Mouse (Mus musculus): ENCODE results near the gene Atp10a. TPM values are rescaled to one million over a fixed set of nuclear protein-coding genes. Genes with fewer than 3 reads are reported as not detected.

The Atp10a gene
- polyA plus RNA-seq, 2 experiments from 2014 or later = 4.0 to 4.5 TPM

DNA sequence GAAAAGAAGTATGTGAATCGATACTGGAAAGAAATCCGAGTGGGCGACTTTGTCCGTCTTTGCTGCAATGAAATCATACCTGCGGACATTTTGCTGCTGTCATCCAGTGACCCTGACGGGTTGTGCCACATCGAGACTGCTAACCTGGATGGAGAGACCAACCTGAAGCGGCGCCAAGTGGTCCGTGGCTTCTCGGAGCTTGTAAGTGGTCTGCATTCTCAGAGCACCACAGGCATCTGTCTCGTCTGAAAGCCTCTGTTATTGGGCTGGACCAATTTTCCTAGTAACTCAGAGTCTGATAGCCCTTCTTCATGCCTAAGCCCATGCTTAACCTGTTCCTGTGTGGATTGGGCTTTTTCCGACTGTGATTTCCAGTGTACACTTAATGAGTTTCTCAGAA, 84.2 kb downstream of the Atp10a start:
- no peak for ATAC-seq

DNA sequence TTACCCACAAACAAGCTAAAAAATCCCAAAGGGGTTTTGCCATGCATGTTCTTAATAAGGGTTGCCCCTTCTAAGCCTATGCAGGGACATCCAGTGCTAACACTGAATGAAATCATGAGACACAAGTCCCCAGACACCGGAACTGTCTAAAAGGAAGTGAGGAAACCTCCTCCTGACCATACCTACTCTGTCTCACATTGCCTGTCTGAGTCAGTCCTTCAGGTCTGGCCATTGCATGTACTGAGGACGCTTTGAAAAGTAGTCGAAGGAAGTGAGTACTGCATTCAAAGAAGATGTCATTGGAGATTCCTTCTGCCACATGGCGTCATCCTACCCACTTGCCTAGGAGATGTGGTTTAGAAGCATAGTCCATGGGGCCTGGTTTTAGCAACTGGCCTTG, 84.9 kb downstream of the Atp10a start:
- ATAC-seq = peak; percentile 44

- peak; percentile 63 for ATAC-seq
These were observed 86.0 kb downstream of the Atp10a start for GRCm38 (mm10) chr7:58742009-58742408.

DNA sequence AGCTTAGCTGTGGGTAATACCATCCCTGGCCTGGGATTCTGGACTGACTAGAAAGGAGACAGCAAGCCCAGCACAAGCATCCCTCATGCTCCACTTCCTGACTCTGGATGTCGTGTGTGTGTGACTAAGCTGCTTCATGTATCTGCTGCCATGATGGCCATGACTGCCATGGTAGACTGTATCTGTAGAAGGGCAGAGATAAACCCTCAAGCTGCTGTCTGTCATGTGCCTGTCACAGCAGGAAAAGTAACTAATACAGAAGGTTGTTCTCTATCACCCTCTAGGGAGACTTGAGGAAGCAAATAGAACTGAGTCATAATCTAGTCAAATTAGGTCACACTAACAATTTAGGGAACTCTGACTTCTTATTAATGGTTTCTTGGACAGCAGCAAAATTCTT, 86.7 kb downstream of the Atp10a start:
- peak; percentile 11 for ATAC-seq

DNA sequence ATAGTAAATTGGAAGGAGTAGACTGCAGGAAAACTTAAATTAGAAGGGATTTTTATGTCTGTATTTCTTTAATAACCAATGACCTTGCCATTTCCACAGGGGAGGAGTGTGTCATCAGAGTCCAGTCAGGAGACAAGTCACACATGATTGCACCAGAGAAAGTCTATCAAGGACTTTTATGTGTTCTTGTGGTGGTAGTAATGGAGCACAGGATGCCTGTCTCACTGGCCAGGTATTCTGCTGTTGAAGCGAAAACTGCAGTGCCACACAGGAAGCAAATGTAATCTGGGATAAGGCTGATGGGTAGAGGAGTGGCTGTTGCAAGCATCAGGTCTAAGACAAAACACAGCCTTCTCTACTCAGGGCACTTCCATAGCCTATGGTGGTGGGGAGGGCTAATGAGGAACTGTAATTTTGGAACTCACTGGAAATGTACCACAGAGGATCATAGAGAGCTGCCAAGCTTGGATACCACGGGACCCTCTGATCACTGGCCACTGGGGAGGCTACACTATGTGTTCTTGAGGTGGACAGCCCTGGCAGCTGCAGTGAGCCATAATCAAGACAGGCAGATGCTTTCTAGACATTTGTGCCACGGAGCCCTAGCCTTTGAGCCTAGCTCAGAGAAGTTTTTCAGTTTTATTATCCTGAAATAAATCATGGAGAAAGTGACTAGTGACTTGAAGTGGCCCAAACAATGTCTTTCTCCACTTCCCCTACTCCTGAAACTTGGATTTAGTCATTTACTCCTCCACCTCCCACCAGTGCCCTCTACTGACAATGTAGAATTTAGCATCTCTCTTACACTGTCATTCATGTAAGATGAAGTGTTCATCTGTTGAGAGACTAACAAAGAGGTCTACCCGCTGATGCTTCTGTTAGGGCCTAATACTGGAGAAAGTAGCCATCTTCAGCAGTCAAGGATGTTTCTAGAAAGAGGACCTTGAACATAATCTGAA, 87.7 kb downstream of the Atp10a start:
- no peak for ATAC-seq

GRCm38 (mm10) chr7:58746817-58747216, 90.9 kb downstream of the Atp10a start:
- no peak for ATAC-seq

GRCm38 (mm10) chr7:58749904-58750612, 94.1 kb downstream of the Atp10a start:
- peak; percentile 98 for ATAC-seq

DNA sequence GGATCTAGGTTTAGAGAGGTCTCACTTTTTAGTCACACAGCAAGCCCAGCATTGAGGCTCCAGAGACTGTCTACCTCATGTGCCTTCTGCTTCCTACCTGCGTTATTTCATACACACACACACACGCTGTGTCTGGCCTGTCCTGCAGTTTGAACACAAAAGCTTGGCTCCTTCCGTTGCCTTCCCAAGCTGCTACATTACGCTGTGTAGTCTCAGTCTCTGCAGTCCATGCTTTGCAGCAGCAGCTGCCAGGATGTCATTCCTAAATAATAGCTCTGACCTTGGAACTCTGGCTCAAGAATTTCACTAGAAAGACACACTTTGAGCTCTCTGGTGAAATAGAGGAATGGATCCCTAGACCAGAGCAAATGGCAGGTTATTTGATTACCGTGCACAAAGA, 96.1 kb downstream of the Atp10a start:
- no peak for ATAC-seq

- ATAC-seq = no peak
These were observed 98.1 kb downstream of the Atp10a start for GRCm38 (mm10) chr7:58754076-58754475.

DNA sequence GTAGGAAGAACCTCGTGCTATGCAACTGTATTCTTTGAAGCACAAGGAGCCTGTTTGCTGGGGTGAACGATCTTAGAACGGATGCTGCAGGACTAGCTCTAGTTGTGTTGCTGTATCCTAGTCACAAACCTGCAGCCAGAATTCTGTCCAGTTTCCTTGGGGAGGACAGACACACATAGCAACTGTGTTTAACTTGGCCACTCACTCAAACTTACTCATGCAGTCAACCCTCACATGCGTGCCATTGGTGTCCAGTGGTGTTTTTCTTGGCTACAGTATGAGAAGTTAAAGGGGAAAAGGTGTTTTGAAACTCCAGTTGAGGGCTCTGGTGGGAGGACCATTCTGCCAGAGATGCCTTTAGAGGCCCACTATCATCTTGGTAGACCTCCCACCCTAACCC, 98.6 kb downstream of the Atp10a start:
- ATAC-seq = no peak

DNA sequence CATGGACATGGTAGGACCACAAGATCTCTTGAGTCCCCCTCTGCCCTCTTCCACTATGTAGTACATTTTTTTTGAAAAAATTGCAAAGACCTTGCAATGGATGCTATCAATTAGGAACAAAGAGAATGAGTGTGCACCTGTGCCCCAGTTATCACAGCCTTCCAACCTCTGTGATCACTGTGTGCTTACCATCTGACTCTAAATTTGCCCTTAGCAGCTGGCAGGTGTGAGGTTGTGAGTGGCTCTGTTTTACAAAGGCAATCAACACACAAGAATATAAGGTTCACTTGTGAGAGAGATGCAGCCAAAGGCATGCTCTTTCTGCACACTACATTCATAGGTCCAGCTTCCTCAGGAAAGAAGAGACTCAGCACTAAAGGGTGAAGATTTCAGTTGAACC, 99.1 kb downstream of the Atp10a start:
- ATAC-seq = no peak

- ATAC-seq = no peak
These were observed 99.9 kb downstream of the Atp10a start for GRCm38 (mm10) chr7:58755846-58756245.

- ATAC-seq = no peak
These were observed 101.4 kb downstream of the Atp10a start for GRCm38 (mm10) chr7:58757331-58757730.

DNA sequence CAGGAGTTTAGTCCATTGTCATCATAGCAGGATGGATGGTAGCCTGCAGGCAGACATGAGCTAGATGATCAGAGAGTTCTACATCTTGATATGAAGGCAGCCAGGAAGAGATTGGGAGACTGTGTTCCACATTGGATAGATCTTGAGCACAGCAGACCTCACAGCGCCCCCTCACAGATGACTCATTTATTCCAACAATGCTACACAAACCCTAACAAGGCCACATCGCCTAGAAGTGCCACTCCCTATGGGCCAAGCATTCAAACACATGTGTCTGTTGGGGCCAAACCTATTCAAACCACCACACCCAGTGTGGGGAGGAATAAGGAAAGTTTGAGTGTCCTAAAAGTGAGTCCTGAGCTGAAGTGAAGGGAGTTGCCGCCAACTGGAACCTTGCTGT, 102.4 kb downstream of the Atp10a start:
- no peak for ATAC-seq

DNA sequence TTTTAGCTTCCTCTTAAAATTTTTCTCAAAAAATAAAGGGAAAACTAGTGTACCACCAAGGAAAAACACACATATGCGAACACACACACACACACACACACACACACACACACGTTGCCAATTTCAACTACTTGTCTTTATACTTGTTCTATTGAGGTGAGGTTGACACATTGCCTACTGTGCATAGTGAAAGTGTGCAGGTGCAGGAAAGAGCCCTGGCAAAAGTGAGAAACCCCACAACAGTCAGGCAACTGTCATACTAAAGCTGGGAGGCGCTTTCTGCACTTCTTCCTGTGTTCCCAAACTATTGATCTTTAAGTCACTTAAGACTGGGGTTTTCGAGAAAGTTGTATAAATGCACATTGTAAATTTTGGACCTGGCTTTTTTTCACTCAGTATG, 103.3 kb downstream of the Atp10a start:
- peak; percentile 24 for ATAC-seq

DNA sequence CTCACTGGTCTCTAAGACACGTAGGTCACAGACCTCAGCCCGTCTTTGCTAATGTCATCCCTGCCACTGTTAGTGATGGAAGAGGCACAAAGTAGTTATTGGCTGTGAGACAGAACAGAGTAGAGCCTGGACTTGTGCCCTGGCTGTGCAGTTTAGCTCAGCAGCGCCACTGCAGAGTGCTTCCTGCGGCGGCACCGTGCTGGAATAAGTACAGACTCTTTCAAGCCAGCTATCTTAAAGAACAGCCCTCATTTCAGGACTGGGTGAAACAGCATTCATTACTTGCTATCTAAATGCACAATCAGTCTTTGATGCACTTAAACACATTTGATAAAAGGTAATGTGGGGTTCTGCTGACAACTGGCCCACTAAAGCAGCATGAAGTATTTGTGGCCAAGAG, 111.3 kb downstream of the Atp10a start:
- ATAC-seq = no peak

DNA sequence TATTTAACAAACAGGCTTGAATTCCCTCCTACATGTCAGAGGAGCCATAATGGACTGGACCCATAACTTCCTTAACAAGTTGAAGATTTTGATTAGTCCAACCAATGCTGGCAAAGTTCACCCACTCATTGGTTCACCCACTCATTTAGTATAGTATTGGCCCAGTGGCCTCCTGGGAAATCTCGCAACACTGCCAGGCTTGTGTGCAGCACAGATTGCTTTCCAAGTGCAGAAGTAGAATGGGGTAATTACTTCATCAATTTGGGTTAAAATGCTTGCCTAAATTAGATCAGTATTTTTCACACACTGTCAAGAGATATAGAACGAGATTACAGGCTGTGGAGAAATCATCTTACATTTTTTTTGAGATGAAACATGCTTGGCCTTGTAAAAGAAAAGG, 112.3 kb downstream of the Atp10a start:
- no peak for ATAC-seq

DNA sequence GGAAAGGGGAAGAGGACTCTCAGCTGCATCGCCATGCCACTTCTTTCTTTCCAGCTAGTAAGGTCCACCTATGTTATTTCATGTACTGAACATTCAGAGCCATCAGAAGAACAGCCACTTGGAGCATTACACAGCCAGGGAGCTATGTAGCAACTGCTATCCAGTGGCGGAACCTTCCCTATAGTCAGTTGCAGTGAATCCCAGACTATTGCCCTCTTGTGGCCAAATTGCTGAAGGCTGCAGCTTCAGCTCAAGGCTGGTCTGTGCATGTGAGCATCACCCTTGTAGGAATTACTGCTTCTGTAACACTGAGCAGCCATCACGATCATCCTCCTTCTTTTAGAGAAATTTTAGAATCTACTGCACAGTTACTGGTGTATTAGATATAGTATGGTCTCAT, 114.3 kb downstream of the Atp10a start:
- ATAC-seq = peak; percentile 74

DNA sequence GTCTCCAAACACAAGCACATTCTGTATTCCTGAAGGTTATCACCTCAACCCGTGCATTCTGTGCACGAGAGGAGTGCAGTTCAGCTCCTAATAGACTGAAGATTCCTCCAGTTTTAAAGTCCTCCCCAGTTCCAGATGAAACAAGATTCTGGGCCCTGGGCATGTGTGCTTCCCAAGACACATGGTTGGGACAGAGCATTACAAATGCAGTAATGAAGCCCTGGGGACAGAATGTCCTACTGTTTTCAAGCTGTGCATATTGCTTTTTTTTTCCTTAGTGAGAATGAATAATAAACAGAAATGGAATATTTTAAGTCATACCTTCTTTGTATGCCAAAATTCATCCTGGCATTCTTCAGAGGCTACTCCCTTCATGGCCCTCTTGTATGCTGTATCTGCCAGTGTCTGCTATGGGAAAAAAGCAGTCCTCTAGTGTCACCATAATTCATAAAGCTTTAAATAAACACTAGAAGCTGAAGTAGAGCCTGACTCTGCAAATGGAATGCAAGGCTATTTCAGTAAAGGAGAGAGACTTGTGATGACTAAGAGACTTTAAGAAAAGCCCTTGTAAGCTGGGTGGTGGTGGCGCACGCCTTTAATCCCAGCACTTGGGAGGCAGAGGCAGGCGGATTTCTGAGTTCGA, 116.2 kb downstream of the Atp10a start:
- ATAC-seq = no peak

- ATAC-seq = peak; percentile 64
These were observed 123.2 kb downstream of the Atp10a start for GRCm38 (mm10) chr7:58779146-58779545.

DNA sequence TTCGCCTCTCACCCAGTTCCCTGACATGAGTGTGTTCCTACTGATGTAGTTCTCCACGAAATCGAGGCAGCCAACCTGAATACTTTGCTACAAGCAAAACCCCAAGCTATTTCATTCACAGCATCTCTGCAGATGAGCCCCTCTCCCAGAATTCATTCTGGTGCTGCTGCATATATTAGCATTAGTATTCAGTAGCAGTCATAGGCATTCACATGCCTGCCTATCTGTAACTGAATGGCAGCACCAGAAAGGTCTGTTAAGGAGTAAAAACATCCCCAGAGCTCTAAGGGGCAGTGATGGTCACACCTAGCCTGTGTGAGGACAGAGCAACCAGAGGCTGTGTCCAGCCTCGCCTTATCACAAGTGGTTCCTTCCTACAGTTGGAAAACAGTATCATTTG, 131.0 kb downstream of the Atp10a start:
- no peak for ATAC-seq

DNA sequence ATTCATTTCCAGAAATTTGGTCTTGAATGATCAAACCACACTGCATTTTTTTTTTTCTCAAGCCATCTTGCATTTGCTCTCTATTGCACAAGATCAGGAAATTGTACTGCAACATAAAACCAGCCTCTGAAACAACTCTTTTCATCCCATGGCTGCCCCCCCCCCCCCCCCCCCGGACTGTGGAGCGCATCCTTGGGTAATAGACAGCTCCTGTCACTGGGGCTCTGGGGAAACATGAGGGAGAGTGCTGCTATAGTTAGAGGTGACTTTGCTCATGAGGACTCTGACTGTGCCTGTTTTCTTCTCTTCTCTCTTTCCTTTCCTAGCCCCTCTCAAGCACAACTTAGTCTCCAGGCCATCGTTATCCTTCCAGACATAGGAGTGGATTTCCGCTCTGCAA, 131.6 kb downstream of the Atp10a start:
- ATAC-seq = no peak
